Mouse (Mus musculus) kidney, adult 18-20 months (tissue): ENCODE results near the gene Slc10a7.
A peak's percentile ranks its signal among the peaks of the same experiment; 100 is the strongest.
"Not testable (repeated sequence)": the region's sequence is repeated elsewhere in the genome, so short reads cannot be mapped to it uniquely, and the experiment has no call there.

ENCODE experiments used
- DNase-seq: peaks from one replicate; pipeline ENCODE4 v3.0.0; 2021

Gene Slc10a7

DNA sequence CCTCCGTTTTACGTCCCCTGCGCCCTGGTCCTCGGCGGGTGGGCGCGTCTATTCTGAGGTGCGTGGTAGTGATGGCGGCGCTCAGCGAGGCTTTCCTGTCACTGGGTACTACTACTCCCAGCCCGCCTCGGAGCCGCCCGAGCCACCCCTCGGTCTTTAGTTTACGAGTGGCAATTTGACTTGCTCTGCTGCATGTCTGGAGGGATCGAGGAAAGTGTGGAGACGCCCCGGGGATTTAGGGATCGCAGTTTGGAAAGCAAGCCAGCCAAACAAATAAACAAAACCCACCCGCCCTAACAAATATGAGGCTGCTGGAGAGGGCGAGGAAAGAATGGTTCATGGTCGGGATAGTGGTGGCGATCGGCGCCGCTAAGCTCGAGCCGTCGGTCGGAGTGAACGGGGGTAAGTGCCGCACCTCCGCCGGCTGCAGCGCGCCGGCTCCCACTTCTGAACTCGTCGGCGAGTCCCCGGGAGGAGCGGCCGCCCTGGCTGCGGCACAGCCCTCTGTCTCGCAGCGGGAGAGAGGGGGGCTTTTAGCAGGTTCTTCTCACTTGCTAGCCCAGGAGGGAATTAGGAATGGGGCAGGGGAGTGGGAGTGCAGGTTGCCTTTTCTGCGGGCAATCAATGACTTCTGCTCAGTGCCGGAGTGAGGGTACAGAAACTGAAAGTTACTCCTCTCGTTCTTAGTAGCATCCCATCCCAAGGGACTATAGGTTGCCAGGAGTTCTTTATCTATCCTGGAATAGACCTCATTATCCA lies at the start of gene Slc10a7:
TSS of gene Slc10a7 (plus strand) at position 74 of the 759 bp plus-strand sequence.
- peak; percentile 85 for DNase-seq

DNA sequence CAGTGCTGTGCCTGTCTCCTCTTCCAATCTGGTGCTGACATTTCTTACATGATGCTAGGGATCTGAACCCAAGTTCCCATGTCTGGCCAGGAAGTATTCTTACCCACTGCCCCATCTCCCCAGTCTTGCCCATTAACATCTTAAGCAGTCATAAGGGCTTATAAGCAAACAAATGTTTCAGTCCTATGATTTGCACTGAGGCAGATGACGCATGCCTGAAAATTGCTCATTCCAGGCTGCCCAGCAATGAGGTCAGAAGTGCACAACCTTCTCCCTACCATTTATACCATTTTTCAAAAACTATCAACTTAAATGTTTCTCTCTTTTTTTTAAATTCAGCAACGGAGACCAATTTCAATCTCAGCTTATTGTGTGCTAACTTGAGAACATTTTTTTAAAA lies 45.2 kb upstream of the Slc10a7 start:
- DNase-seq: no peak

DNA sequence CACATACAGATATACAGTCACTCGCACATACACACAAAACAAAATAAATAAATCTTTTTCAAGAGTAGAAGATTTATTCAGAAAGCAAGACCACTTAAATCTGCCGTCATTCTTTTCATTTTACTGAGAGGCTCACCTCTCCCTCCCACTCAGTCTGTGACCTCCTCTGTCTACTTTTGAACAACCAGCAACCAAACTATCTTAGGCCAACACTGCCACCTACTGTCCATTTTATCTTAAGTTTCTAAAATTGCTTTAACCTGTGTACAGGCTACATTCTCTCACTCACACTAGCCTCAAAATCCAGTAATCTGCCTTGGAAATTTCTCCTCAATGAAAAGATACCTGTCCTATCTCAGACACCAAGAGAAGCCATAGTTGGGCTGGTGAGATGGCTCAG lies 41.3 kb upstream of the Slc10a7 start:
- no peak for DNase-seq

DNA sequence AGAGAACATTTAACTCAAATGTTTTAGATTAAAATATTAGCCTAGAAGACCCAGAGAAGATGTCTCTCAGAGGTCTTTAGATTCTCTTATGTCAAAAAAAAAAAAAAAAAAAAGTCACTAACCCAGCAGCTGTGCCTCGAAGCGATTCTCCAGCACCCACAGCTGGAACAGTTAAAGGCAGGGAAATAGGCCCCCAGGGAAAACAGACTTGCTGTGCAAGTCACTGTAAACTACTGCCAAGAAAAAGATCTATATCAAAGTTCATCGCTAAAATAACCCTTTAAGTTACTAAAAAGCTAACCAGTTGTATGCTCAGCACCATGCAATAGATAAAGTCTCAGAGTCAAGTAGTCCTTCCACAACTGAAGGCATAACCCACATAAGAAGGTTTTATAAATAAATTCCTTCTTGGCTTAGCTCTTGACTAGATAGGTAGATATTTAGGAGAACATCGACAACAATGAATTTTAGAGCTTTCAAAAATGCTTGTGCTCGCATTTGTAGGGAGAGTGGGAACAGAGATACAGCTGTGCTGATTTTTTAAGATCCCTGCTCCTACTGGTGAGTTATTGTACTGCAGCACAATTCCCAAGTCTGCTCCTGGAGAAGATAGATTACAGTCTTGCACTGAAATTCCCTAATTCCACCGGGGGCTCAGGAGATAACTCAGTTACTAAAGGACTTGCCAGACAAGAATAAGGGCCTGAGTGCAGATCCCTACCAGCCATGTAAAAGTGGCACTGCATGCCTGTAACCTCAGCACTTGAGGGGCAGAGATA lies 31.9 kb upstream of the Slc10a7 start:
- no peak for DNase-seq

DNA sequence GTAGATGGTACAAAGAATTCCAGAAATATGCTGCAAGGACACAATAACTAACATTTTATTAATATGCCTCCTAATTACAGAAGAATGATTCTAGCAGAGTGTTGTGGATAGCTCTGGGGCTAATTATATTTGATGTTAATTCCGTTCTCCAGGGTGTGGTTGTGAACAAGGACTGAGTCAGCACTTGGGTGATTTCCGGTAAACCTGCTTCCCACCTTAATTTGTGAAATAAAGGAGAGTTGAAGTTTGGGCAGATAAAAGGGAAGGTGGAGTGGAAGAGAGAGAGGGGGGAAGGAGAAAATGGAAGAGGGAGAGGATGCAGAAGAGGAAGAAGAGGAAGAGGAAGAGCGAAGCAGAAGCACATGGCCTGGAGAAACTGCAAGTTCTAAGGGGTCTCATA lies 19.4 kb upstream of the Slc10a7 start:
- no peak for DNase-seq

DNA sequence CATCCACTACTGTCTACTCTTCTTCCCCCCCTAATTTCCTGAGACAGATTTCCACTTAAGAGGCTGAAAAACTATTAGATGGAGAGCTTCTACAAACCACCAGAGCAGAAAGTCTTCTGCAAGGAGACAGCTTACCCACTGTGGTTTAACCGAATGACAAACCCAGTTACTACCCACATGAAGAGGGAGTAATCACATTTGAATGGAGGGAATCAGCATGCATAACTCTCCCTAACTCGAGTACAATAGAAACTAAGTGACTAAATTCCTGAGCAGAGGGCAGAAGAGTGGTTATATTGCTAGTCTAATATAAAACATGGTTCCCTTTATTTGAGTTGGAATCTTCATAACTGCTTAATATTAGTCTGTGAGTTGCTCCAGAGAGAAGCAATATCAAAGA lies 16.1 kb upstream of the Slc10a7 start:
- DNase-seq: no peak

DNA sequence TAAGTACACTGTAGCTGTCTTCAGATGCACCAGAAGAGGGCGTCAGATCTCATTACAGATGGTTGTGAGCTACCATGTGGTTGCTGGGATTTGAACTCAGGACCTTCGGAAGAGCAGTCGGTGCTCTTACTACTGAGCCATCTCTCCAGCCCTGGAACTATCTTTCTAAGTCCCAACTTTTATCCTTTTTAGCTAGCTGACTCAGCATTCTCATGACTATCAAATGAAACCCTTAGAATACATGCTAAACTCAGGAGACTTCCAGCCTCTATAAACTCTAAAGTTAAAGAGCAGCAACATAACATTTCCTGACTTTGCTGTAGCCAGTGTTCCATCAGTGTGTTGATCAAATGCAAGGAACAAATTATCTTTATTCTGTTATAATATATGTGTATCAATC lies 12.9 kb upstream of the Slc10a7 start:
- not testable (repeated sequence) for DNase-seq

DNA sequence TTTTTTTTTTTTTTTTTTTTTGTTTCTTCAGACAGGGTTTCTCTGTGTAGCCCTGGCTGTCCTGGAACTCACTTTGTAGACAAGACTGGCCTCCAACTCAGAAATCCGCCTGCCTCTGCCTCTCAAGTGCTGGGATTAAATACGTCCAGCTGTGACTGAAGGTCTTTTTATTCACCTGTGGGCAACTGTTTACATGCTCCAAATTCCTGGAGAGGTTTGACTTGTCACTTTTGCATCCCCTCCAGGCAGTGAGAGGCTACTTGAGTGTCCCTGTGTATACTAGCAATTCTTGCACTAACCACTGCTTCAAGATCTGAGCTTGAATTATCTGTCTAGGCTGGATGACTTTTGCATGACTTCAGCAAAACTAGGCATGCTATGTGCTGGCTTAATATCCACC lies 6.4 kb upstream of the Slc10a7 start:
- no peak for DNase-seq

DNA sequence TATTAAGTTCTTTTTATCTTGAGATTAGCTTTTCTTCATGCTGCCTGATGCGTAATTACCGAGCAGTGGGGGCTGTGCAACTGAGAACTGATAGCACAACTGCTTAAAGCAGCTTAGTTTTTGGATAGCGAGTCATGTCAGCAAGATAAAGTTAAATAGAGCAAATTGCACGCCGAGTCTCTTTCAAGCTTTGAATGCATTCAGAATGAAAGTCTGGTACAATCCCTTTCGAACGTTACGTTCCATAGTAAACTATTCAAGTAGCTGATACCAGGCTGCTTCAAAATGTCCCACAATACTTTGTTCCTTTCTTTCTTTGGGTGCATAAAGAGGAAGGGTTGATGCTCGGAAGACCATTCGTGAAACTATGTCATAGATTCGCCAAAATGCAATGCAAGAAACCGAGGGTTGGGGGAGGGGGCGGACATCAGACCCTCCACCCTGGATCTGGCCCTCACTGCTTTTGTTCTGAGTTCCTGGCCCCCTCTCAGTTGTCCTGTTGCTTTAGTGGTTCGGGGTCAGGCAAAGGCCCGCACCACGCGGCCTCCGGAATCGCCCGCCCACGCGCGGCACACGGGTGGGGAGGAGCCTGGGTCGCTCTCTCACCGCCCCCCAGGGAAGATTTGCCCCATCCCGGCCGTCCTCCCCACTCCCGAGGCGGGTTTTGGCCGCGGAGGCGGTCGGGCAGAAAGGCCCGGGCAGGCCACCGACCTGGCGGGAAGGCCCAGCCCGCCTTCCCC lies 997 bp upstream of the Slc10a7 start:
- no peak for DNase-seq

DNA sequence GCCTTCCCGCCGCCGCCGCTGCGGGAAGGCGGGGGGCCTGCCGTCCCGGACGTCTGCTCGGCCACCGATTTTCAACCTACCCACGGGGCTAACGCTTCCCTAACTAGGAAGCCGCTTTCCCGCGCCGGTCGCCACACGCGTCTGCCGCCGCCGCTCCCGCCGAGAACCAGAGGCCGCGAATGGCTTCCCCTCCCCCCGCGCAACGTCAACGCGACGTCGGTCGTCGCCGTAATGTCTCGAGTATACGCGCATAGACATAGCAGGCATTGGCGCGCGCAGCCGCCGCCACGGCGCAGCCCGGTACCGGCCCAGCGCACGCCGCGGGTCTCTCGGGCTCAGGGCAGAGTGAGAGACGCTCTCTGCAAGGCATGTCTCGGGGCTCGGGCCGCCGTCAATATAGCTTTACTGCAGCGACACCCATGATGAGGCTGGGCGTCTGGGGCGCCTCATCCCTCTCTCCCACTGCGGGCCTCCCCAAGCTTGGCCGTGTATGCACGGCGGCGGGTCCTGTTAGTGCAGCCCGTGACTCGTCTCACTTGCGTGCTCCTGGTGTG lies 350 bp upstream of the Slc10a7 start, which contains the start of gene Rbmxl1:
TSS of gene Rbmxl1 (minus strand) at position 180 of the 554 bp plus-strand sequence.
- peak; percentile 92 for DNase-seq

DNA sequence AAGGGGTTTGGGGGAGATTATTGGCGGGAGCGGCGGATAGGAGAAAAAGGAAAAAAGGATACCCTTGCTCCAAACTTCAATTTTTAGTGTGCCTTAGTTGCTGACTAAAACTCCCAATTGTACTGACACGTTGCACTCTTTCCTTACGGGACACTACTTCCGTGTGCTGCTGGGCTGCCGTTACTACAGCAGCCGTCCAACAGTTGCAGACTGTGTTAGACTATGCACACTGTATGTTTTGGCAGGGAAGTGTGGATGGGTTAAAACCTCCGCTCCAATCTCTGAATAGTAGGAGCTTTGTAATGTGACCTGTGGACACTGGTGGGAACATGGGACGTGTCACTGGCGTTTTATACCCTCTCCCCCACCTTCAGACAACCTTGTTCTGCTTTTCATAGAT lies 948 bp downstream of the Slc10a7 start:
- peak; percentile 13 for DNase-seq

DNA sequence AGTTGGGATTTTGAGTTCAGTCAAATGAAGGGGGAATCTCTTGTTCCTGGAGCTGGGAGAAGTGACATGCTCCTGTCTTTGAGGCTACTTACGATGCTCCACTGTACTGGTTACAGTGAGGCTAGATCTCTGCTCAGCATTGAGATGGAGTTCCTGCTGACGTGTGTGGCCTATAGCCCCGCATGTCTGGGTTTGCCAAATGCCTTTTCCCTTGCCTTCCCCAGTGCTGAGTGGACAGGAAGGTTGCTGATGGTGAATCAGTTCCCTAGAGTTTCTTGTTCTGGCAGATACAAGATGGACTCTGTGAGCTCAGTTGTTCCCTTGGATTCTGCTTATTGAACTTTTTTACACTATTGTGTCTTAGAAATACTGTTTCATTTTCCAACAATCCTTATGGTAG lies 1.8 kb downstream of the Slc10a7 start:
- DNase-seq: no peak

DNA sequence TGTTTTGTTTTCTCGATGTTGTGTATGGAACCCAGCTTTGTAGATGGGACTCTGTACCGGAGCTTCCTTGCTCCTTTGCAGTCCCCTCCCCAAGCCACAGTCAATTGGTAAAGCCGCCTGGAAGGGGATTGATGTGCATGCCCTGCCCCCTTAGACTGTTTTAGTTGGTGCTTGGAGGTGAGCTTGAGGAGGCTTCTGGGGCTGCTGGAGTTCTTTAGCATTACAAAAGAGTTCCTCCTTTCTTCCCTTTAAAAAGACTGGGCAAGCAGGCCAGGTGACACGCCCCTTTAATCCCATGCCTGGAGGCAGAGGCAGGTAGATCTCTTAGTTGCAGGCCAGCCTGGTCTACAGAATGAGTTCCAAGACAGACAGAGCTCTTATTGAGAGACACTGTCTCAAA lies 4.0 kb downstream of the Slc10a7 start:
- no peak for DNase-seq

DNA sequence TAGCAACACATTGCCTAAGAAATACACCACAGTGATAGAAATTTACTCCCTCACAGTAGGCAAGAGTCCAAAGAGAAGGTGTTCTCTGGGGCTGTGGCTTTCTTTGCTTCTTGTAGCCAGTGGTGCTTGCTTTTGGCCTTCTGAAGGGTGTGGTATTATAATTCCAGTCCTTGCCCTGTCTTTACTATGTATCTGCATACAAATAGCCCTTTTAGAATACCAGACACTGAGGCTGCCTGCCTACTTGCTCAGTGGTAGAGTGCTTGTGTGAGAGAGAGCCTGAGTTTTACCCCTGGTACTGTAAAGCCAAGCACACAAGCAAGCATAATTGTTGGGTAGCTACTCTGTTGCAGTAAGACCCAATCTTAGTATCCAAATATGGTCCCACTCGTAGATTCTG lies 5.6 kb downstream of the Slc10a7 start:
- DNase-seq: no peak

DNA sequence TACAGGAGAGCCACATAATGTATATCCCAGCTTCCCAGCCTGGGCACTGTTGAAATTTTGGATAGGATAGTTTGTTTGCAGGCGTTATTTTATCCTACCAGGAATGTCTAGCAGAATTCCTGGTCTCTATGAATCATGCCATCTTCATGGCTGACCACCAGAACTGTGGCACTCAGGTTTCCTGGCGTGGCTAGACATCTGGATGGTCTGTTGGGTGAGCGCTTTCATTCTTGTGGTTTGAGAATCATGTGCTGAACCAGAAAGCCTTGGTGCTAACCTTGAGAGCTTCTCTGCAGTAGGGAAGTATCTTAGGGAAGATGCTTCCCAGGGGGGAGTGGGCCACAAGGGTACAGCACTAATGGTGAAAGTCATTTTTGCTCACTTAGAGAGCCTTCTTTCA lies 6.0 kb downstream of the Slc10a7 start:
- DNase-seq: no peak

DNA sequence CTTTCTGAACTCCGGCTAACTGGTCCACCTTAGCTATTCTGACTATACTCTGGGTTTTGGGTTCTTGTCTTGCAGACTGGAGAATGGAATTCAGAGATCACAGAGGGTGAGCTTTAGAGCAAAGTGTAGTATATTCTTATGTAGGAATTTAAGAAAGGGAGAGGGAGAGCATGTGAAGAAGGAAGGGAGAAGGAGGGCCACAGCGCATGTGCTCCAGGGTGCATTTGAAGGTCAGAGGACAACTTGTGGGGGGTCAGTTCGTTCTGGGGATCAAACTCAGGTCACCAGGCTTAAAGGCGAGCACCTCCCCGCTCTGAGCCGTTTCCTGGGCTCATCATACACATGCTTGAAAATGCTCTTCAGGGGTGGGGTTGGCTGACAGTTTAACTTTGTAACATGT lies 24.8 kb downstream of the Slc10a7 start:
- no peak for DNase-seq

DNA sequence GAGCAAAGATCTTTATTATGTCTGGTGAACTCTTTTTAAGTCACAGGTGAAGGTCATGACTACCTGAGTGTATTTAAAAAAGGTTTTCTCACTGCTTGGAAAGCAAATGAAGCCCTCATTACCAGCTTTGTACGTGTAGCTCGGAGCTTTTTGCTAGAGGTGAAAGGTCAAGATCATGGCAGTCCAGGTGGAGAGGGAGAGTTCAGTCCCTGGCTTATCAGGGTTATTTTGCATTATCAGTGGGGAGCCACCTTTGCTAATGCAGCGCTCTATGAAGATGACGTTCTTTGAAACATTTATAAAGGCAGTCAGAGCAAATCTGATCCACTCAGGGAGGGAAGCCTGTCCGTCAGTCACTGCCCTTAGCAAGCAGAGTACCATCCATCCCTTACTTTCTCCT lies 27.6 kb downstream of the Slc10a7 start:
- DNase-seq: no peak

DNA sequence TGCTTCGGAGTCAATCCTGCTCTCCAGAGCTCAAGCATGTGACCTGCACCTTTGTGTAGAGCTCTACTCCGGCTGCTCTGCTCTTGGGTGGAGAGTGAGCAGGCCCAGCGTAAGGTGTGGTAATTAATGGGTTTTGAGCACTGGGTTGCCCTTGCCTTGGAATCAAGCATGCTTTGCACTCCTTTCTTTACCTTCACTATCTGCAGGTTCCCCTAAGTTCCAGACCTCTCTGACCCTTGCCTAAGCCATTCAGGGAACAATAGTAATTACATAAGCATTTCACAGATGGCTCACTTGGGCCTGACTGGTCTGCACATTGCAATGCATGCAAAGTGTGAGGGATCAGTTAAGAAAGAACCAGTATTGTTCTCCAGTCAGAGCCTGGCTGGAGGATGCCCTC lies 28.6 kb downstream of the Slc10a7 start:
- DNase-seq: no peak

DNA sequence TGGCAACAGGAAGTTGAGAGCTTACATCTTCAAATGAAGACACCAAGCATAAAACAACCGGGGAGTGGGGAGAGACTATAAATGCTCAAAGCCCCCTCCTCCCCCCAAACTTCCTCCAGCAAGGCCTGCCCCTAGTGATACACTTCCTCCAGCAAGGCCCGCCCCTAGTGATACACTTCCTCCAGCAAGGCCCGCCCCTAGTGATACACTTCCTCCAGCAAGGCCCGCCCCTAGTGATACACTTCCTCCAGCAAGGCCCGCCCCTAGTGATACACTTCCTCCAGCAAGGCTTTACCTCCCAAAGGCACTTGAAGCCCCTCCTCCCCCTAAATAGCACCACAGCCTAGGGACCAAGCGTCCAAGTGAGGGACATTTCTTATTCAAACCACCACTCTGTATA lies 33.5 kb downstream of the Slc10a7 start:
- not testable (repeated sequence) for DNase-seq

DNA sequence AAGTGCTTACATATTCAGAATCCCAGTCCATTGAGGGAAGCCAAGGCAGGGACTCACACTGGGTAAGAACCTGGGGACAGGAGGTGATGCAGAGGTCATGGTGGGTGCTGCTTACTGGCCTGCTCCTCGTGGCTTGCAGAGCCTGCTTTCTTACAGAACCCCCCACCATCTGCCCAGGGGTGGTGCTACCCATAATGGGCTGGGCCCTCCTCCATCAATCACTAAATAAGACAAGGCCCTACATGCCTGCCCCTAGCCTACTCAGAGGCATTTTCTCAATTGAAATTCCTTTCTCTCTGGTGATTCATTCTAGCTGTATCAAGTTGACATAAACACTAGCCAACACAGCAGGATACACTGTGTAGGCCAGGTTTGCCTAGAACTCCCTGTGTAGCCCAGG lies 34.5 kb downstream of the Slc10a7 start:
- DNase-seq: no peak

DNA sequence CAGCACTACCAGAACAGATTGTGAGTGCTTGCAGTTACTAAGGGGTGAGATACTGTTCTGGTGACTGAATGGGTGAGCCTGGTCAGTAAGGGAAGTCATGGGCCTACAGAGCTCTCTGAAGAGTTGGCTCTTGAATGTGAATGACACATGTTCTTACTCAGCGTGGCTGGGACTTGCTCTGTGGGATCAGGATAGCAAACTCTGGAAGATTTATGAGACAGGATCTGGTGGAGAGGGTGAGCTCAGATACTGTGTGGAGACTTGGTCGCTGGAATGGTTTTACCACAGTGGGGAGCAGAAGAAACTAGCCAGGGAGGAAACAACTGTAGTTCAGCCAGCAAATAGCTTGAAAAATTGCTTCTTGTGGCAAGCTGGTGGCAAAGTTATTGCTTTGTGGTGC lies 35.4 kb downstream of the Slc10a7 start:
- no peak for DNase-seq

DNA sequence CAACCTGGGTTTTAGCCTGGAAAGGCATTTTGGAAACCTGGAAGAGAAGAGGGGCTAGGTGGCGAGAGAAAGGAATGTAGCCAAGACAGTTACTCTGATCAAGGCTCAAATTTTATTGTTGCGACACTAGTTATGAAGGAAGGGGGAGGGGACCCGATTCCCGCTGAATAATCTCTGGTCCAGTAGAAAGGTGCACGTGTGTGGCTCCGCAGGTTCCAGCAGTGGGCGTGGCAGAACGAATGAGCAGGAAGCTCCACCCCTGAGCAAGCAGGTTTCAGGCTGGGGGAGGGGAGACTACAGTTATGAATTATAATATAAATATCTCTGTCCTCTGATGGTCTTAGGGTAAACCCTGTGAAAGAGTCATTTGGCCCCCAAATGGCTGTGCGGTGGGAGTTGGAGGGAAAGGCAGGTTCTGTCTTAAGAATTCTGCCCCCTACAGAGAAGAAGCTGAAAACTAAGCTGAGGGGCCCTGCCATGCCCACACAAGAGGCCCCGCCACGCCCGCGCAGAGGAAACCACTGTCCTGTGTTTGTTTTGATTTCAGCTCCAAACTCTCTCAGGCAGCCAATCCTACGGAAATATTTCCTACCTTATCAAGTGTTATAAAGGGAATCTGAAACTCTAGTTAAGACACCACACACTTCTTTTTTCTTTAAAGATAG lies 36.1 kb downstream of the Slc10a7 start:
- not testable (repeated sequence) for DNase-seq
